Mouse (Mus musculus): ENCODE results near the gene Creld2.
A peak's percentile ranks its signal among the peaks of the same experiment; 100 is the strongest.
"Not testable (repeated sequence)": the region's sequence is repeated elsewhere in the genome, so short reads cannot be mapped to it uniquely, and the experiment has no call there.

The Creld2 gene

DNA sequence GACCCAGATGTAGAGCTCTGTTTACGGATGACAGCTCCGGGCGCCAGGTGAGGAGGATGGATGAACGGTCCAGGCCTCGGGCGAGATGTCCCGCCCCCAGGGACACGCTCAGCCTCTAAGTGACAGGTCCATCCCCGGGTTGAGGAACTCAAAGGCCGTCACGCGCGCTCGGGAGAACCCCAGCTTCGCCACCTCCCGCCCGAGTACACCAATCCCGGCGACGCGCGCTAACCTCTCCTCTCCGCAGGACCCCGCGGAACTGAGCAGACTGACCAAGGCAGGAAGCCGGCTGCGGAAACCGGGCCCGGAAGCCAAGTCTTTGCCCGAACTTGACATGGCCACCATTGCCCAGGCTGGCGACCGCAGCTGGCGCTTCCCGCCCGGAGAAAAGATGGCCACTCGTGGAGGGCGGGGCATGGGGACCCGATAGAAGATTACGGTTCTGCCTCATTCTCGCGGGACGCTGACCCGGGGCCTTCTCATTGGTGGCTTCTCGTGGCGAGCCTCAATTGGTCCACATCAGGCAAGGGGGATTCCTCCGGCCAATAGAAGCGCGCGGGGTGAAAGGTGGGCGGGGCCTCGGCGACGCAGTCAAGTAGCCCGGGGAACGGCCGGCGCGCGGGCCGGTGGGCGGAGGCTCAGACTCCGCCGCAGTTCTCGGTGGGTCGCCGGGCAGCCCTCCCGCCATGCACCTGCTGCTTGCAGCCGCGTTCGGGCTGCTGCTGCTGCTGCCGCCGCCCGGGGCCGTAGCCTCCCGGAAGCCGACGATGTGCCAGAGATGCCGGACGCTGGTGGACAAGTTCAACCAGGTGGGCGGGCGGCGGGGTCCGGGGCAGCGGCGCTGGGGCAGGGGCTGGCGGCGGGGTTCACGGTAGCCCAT is at the start of gene Creld2, which contains the start of gene Alg12:
Gene Creld2 (plus strand): TSS at position 621 of the 880 bp plus-strand sequence.
Gene Alg12 (minus strand): TSS at position 293 of the 880 bp plus-strand sequence.
- DNase-seq, result peak; percentile 98 to 99

- not testable (repeated sequence) for DNase-seq
These were observed 44.8 kb upstream of the Creld2 start for GRCm38 (mm10) chr15:88774630-88775029.

DNA sequence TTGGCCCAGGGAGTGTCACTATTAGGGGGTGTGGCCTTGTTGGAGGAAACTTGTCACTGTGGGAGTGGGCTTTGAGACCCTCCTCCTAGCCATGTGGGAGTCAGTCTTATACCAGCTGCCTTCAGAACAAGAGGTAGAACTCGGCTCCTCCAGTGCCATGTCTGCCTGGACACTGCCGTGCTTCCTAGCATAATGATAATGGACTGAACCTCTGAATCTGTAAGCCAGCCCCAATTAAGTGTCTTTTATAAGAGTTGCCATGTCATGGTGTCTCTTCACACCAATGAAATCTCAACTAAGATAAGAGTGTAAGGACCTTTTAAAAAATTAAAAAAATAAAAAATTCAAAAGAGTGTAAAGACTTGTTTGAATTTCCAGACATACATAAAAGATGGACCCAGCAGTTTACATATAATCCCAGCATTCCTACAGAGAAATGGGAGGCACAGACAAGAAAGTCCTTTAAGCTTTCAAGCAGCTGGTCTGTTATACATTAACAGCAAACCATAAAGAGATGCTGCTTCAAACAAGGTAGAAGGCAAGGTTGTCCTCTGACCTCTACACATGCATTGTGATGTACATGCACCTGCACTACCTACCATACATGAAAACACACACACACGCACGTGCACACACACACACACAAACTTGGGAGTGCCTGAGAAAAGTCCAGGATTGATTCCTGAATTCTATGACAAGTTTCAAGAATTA is 27.2 kb upstream of the Creld2 start:
- DNase-seq, result no peak

DNA sequence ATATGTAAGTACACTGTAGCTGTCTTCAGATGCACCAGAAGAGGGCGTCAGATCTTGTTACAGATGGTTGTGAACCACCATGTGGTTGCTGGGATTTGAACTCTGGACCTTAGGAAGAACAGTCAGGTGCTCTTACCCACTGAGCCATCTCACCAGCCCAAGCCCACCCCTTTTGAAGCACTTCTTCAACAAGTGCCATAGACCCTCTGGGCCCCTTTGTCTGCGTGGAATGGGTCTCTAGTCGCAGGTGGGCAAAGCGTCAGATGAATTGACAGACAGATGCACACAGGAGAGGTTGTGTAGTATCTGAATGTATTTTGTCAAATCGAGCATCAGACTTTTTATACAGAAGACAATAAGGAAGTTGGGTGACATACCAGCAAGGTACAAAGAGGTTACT is 24.7 kb upstream of the Creld2 start:
- not testable (repeated sequence) for DNase-seq

DNA sequence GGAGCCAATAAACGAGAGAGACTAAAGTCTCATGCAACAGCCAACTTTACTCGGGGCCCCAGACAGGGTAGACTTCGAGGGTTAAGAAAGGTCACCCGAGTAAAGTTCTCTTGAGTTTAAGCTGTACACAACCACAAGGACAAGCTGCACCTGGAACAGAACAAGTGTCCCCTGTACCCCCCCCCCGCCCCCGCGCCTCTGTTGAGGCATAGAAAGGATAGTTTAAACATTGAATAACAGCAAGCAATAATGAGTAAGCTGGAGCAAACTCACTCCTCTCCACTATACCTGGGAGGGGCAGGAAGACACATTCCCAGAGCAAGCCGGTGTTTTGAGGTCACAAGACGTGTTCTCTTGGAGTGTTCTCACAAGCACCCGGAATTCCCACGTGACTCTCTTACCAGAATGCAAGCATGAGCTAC is 19.5 kb upstream of the Creld2 start:
- no peak for DNase-seq

- DNase-seq, result no peak
These were observed 18.5 kb upstream of the Creld2 start for GRCm38 (mm10) chr15:88800921-88801354.

- no peak for DNase-seq
These were observed 17.5 kb upstream of the Creld2 start for GRCm38 (mm10) chr15:88801903-88802302.

DNA sequence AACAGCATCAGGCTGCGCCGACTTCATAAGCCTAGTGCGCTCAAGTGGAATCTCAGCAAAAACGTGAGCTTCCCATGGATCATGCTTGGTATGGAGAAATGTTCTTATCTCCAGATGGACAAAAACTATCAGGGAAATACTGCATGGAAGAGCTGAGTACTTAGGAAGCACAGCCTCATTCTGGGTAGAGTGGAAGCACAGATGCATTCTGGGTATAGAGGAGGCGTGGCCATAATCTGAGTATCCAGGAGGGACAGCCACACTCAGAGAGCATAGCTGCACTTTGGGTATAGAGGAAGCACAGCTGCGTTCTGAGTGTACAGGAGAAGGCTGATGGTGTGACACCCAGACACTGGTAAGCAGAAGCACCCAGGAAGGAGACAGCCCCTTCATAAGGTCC is 17.1 kb upstream of the Creld2 start:
- DNase-seq, result no peak

GRCm38 (mm10) chr15:88808121-88808520 is 11.3 kb upstream of the Creld2 start:
- DNase-seq, result no peak

- DNase-seq, result no peak
These were observed 9.1 kb upstream of the Creld2 start for GRCm38 (mm10) chr15:88810369-88810768.

- DNase-seq, result no peak
These were observed 6.2 kb upstream of the Creld2 start for GRCm38 (mm10) chr15:88813262-88813661.

DNA sequence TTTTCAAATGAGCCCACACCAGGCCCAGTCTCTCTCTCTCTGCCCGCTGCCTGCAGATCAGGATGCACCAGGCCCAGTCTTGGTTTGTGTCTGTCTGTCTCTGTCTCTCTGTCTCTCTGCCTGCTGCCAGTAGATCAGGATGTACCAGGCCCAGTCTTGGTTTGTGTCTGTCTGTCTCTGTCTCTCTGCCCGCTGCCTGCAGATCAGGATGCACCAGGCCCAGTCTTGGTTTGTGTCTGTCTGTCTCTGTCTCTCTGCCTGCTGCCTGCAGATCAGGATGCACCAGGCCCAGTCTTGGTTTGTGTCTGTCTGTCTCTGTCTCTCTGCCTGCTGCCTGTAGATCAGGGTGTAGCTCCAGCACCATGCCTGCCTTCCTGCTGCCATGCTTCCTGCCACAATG is 5.6 kb upstream of the Creld2 start:
- not testable (repeated sequence) for DNase-seq

GRCm38 (mm10) chr15:88814411-88815047 is 4.9 kb upstream of the Creld2 start:
- DNase-seq, result no peak

GRCm38 (mm10) chr15:88815196-88815700 is 4.2 kb upstream of the Creld2 start:
- DNase-seq, result no peak

DNA sequence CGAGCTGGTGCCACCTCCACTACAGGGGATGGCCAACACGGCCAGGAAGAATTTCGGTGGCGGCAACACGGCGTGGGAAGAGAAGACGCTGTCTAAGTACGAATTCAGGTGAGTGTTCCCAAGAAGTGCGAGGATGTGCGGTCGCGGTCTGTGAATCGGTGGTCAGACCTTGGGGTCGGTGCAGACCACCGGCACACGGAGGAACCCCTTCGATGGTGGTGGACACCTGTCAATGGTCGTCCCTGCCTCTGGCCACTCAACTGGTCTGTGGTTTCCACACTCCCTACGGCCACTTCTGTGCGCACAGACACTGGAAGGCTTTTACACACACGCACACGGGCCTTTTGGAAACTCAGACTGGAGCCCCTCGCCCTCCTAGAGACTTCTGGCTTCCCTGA is 459 bp downstream of the Creld2 start:
- no peak for DNase-seq

- DNase-seq, result no peak
These were observed 2.0 kb downstream of the Creld2 start for GRCm38 (mm10) chr15:88821403-88821802.

DNA sequence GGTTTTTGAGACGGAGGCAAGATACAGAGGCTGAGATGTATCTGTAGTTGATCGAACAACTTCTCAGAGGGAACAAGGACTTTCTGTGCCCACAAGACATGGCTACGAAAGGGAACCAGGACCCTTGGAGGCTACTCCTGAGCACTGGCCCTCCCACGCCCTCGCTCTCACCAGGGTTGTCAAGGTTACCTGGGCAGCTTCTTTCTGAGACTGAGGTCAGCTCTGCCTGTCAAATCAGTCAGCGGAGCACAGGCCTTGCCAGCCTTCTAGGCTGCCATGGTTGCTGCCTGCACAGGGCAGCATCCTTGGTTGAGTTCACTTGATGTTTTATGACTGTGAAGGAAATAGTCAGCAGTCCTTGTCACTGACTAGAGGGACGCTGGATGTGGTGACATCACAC is 3.1 kb downstream of the Creld2 start:
- no peak for DNase-seq

- no peak for DNase-seq
These were observed 3.9 kb downstream of the Creld2 start for GRCm38 (mm10) chr15:88823376-88823775.

DNA sequence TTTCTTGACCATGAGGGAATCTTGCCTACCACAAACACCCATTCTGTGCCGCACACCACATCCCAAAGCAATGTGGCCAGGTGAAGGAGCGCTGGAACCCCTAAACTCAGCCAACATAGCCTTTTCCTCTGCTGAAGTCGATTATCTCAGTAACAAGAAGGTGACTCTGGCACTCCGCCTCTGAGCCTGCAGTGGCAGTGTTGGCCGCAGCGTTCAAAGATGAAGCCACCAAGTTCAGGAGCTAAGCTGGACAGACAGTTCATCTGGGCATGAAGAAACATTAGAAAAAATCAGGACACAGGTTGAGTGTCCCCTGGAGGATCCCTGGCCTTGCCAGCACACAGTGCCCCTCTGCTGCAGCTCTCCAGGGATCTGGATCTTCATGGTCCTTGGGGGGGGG is 8.0 kb downstream of the Creld2 start:
- no peak for DNase-seq

DNA sequence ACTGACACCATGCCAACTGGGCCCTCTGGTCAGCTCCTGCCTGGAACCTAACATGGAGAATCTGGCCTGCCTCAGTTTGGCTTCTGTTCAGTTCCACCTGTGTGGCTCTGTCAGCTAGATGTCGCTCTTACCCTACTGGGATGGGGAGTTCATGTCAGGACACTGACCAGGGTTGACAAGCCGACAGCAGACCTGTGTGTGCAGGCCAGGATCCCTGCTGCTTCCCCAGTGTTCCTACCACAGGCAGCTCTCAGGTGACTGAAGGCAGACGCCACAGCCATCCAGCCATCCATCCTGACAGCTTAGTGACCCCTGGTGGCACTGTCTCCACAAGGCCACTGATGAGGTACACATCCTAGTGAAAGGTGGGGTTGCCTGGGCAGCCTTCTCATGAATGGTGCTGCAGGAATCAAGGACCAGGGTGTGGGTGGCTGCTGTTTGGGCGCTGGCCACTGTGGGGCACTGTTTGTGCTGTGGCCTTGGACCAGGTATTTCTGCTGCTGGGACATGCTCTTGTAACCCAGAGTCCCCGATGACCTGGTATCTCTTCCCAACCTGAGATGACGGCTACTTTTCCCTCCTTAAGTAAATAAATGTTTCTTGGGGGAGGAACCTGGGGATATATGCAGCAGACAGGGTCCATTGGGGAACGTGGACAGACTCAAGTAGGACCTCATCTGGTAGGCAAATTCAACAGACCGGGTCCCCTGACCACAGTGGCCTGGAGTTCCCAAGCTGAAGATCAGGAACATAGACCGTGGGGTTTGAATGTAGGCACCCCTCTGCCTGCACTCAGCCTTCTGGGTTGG is 8.7 kb downstream of the Creld2 start:
- DNase-seq, result peak; percentile 48 to 72

GRCm38 (mm10) chr15:88828800-88829705 is 9.6 kb downstream of the Creld2 start:
- DNase-seq, result peak; percentile 73 to 92

Measured in spleen, adult 18-20 months (tissue).